Mouse (Mus musculus) CD4-positive, CD25-positive, alpha-beta regulatory T cell, adult 2 months (primary cell): ENCODE data around the gene Hoxc6.

Source experiments
- DNase-seq: peaks from one replicate; pipeline ENCODE4 v3.0.0-alpha.2; 2012; ENCODE audit warnings: low read depth, low spot score

Gene Hoxc6

DNA sequence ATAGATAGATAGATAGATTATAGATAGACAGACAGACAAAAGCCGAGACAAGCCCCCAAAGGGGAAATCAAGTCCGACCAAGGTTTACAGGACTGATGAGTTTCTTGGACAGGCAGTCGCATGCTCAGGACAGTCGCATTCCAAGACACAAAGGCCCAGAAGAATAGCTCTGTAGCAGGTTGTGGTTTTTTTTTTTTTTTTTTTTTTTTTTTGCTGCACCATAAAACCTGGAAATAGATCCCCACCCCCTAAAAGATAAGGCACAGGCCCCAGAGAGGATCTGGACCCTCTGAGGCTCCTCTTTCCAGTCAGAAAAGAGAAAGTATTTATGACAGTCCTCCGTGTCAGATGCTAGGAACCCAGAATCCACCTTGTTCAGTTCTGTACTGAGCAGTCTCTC, 10.0 kb upstream of the Hoxc6 start:
- DNase-seq, result no peak

DNA sequence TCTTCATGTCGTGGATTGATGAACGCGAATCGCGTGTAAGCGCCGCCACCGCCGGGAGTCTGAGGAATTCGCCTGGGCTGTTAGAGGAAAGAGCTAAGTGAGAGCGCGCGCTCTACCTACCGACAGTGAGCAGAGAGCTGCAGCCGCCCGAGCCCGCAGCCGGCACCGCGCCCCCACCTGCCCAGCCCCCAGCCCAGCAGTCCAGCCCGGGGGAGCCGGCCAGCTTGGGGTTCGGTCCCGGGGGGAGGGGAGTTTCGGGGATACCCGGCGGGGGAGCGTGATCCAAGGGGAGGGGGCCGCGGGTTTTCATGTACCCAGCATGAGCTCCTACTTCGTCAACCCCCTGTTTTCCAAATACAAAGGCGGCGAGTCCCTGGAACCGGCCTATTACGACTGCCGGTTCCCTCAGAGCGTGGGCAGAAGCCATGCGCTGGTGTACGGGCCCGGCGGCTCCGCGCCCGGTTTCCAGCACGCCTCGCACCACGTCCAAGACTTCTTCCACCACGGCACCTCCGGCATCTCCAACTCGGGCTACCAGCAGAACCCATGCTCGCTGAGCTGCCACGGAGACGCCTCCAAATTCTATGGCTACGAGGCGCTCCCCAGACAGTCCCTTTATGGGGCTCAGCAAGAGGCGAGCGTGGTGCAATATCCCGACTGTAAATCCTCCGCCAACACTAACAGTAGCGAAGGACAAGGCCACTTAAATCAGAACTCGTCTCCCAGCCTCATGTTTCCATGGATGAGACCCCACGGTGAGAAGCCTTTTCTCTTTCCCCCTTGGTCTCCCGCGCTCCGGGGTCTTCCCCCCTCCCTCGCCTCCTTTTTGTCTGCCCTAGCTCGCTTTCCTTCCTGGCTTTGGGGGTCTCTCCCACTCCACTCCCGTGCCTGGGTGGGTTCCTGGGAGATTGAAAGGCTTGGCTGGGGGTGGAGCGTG, 7.3 kb upstream of the Hoxc6 start, which contains the start of gene Hoxc8:
Hoxc8 (plus strand) TSS at position 147 of the 937 bp plus-strand sequence.
- DNase-seq, result no peak

DNA sequence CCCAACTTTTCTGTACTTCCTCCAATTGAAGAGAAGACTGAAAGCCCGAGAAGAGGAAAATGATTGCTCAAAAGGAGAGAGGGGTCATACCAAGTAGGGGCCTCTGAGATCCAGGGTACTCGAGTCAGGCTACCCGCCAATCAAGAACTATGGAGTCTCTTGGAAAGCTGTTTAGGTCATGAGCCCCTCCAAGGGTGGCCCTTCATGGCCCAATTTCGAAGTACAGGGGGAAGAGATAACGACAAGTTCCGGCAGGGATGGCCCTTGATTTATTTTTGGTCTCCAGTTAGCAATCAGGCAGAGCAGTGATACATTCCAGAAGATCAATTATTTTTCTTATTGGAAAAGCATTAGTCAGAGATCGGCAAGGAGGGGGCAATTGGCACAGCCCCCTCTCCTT, 6.3 kb upstream of the Hoxc6 start:
- no peak for DNase-seq

DNA sequence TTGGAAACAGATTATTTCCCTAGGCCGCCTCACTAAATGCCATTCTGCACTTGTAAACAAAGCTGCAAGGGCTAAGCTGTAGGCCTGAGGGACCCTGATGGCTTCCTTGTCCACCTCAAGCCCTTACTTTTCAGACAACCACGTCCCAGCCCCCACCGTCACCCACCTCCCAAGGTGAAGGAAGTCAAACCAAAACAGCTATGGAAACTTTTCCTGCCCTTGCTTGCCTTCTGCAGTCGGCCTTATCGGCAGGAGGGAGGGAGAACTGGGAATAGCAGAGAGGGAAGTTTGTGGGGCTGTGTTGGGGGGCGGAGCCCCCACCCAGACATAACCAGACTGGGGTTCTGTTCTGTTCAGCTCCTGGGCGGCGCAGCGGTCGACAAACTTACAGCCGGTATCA, 5.9 kb upstream of the Hoxc6 start:
- no peak for DNase-seq

DNA sequence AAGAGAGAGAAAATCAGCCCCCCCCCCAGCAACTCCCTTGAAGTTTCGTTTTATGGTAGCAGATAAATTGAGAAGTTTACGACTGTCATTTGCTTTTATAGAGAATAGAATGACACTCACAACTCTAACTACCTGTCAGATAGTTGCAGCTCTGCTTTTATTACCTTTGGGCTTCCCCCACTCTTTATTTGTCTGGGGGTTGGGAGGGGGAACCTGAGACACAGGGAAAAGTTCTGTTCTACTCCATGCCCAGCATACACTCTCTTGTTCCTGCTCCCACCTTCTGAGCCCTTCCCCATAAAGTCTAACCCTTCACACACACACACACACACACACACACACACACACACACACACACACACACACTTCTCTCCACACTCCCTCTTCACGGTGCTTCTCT, 5.2 kb upstream of the Hoxc6 start:
- DNase-seq, result no peak

DNA sequence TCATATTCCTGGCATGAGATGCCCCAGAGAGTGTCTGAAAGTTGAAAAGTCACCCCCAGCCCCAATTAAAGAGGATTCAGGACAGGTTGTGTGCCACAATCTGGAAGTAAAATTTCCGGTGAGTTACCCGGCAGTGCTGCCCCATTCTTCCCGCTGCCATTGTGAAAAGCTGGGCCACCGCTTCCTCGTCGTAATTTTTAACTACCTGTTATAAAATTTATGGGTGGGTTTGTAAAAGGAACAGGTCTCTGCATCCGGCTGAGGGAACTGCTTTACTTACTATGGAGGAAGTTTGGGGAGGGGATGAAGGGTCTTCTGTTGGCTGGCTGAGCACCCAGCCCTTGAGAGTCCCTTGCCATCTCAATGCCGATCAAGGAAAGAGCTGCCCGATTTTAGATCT, 1.5 kb upstream of the Hoxc6 start:
- no peak for DNase-seq

DNA sequence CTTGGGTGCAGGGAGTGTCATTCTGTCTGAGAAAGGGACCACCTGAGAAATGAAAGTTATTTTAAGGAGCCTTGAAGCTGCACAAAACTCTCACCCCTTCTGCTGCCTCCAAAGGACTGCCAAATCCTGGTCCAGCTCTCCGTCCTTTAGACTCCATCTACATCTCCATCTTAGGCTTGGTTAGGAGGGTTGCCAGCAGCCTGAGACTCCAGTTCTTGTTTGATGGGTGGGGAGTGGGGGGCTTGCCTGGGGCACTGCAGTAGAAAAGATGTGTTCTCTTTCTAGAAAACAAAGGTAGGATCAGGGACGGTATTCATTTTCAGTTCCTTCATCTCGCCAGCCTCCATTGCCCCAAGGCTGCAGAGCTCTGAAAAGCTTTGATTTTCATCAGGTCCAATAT, 626 bp upstream of the Hoxc6 start:
- DNase-seq, result no peak

DNA sequence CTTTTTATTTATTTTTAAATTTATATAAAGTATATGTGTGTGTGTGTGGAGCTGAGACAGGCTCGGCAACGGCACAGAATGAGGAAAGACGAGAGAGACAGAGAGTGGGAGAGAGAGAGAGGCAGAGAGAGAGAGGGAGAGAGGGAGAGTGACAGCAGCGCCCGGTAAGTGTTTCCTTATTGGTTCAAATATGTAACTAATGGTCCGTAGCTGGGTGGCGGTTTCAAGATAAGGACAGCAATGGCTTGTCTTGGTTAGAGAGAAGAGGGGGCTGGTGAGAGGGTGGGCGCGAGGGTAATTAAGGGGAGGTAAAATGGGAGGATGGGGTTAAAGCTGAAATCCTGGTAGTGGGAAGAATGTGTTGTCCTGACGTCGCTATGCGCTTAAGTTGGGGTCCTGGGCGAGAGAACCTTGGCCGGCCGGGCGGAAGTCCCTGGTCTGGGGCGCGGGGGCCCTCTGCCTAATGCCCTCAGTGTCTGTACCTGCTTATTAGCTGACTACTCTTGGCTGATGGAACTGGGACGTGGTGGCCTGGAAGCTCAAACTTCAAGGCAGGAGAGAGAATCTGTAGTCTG, 638 bp downstream of the Hoxc6 start:
- DNase-seq, result no peak

DNA sequence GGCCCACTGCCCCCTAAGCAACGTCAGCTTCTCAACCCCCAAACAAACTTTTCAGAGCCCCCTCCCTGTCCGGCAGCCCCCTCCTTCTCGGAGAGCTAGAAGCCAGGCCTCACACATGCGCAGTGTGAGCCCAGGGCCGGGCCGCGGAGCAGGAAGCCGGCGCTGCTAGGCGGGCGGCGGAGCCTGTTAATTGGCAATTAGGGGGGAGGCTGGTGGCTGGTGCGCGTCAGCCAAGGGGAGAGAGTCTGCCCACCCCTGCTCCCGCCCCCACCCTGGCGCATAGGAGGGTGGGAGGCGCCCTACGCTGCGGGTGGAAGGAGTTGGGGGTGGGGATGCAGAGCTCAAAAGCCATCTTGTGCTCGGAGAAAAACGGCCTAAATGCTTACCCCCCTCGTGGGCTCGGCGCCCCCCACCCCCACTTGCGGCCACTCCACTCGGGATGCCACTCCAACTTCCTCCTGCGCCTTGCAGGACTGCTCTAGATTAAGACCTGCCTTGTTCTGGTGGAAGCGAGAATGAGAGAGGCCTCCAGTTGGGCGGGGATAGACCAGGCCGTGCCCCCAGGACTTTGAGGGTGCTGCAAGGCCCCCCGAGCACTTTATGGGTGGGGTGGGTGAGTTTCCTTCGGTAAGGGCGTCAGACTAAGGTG, 1.2 kb downstream of the Hoxc6 start:
- peak; percentile 83 for DNase-seq

DNA sequence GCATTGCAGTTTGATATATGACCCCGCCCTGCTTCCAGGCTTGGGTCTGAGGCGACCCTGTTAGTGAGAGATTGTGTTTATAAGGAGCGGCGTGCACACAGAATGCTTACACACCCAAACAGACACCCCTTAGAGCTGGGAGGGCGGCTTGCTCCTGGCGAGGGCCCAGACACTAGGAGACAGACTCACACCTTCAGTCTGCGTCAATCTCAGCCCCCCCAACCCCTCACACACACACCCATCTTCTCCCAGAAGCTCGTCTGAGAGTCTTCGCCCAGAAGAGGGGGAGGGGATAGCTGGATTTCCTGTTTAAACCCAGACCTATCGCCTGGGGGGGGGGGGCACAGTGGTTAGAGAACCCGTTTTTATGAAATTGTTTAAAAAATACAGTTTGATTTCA, 1.9 kb downstream of the Hoxc6 start:
- no peak for DNase-seq

DNA sequence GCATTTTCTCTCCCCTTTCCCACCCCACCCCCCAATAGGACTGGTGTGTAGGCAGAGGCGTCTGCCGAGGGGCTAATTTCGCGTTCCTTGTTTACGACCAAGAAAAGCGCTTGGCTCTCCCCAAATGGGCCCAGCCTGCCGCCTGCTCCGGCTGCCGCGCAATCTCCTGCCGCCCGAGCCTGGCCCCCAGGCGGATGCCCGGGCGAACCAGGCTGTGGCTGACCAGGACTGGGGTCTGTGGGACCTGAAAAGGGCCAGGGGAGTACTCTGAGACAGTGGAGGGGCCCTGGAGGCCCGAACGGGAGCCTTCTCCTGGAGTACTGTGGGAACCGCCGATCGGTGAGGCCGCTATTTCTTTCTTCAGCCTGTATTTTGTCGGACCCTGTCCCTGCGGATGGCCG, 2.4 kb downstream of the Hoxc6 start:
- no peak for DNase-seq

DNA sequence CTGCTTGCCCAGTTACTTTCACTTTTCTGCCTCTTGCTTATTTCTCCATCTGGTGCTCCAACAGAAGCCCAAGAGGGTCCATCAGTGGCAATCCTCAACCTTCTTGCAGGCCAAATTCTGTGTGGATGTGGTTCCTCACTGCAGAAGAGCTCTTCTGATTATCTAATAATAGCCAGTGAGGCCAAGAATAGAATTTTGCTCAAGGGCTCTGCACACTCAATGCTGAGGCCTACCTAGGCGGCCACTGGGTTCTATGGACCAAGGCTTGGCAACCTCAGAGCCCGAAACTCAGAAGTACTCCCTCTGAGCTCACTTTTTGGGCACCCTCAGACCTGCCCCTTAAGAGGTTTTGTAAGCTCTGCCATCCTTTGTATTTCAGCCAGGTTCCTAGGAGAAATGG, 3.3 kb downstream of the Hoxc6 start:
- DNase-seq, result no peak

DNA sequence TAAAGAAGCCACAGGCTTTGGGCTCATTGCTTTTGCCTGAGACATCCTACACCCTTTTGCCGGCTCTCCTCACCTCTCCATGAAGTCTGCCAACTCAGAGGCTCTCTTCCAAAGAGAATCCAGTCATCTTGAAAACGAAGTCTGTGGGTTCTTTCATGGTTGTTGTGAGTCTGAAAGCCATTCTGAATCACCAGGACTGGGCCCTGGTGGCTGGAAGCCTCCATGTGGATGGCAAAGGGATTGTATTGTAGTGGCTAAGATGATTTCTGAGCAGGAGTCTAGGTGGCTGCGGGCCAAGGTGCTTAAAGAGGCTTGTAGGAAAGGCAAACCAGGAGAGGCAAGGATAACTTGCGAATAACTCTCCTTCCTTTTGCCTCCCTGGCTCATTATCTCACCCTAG, 4.1 kb downstream of the Hoxc6 start:
- DNase-seq, result no peak

DNA sequence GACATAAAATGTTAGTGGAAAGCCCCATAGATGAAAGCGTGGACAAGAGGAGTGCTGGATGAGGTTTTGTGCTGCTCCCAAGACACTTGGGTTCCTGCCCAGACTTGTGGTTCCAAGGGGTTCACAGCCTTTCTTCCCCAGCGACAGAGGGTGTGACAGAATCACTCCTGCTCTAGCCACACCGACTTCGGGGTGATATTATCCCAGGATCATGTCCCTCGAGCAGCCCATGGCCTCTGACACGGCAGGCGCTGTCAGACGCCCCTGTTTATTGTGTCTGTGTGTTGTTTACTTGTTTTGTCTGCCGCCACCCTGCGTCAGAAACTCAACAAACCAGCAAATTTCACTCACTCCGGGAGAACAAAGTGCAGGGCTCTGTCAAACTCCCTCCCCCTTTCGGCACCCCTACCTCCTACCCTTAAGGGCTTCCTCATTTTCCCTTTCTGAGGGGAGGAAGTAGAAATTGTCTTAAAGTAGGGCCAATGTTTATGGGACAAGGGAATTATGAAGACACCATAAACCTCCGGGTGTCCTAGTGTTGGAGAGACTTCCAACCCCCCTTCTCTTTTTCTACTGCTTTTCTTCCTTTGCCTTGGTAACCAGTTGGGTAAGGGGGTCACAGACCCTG, 4.9 kb downstream of the Hoxc6 start:
- no peak for DNase-seq

DNA sequence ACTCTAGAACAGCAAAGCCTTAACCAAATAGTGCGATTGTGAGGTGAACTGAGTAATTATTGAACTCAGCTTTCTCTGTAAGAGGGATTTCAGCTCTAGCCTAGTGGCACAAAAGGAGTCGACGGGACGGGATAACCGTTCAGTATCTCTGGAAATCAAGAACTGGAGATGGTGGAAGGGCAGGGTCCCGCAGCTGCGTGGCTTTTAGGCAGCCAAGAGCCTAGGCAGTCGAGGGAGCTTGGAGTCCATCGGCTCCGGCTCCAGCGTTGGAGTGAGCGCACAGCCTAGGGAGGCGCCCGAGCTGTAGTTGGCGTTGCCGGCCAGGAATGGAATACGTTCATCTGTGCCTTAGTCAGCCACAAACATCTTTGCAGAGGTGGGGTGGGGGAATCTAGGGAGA, 7.3 kb downstream of the Hoxc6 start:
- DNase-seq, result no peak

DNA sequence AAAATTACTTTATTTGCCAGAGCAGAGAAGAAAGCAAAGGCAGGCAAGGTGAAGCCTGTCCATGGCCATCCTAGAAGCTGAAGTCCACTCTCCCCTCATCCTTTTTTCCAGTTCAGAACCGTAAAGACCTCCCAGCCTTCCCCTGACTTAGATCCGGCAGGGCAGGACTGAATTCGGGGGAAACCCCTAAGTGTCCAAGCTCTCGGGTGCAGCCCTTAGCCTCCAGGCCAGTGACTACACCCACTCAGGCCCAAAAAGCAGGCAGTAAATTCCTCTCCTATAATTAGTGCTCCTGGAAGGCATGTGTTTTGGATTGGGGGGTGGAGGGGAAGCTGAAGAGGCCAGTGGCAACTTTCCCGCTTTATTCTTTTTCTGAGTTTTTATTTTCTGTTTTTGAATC, 7.7 kb downstream of the Hoxc6 start:
- DNase-seq, result no peak

DNA sequence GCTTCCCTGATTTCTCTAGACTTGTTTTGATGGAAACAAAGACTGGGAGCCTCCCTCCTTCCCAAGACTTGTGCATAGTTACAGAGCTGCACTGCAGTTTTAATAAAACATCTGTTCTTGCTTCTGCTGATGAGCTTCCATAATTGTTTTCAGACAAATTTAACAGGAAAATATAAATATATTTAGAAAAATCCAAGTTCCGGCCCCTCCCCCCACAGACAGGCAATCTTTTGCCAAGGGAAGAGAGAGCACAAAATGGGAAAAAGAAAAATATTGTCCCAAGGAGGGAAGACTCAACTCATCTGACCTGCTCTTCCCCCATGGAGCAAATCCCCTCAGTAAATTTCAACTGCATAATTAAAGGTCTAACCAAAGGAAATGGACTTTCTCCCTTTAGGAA, 8.3 kb downstream of the Hoxc6 start:
- no peak for DNase-seq

DNA sequence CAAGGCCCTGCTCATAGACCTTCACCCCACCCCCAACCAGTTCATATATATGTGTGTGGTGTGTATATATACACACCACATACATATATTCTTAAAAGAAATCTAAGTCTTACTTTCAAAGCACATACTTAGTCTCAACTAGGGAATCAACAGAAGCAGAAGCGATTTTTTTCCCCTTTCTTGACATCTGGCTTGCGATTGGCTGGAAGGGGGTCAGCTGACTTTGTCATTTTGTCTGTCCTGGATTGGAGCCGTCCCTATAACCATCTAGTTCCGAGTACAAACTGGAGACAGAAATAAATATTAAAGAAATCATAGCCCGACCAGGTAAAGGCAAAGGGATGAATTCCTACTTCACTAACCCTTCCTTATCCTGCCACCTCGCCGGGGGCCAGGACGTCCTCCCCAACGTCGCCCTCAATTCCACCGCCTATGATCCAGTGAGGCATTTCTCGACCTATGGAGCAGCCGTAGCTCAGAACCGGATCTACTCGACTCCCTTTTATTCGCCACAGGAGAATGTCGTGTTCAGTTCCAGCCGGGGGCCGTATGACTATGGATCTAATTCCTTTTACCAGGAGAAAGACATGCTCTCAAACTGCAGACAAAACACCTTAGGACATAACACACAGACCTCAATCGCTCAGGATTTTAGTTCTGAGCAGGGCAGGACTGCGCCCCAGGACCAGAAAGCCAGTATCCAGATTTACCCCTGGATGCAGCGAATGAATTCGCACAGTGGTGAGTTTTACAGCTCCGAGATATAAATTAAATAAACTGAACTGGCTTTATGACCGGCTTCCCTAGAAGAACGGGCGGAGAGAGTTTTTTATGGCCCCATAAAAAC, 11.4 kb downstream of the Hoxc6 start:
- DNase-seq, result no peak

DNA sequence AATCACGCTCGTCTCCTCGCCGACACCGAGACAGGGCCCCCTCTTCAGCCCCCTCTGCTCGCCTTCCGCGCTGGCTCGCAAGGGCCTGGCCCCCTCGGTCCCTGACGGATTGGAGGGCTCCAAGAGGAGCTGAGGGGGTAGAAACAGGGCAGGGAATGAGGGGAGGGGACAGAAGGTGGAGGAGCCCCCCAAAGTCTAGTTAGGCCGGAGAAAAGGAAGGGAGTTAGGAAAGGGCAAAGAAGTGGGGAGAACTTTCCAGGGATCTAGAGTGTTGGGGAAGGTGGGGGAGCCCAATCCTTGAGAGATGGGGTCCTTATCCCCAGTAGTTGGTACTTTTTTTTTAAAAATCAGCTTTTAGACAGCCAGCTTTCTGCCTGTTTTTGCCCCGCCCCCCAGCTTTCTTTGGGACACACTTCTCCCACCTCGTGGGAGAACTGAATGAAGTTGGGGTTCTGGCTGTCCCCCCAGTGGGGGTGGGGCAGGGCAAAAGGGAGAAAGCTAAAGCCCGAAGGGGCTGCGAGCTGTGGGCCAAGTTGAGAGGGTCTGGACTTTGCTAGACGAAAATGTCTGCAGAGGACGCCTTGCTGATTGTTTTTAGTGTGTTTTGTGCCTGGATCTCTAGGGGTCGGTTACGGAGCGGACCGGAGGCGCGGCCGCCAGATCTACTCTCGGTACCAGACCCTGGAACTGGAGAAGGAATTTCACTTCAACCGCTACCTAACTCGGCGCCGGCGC, 12.2 kb downstream of the Hoxc6 start:
- no peak for DNase-seq

DNA sequence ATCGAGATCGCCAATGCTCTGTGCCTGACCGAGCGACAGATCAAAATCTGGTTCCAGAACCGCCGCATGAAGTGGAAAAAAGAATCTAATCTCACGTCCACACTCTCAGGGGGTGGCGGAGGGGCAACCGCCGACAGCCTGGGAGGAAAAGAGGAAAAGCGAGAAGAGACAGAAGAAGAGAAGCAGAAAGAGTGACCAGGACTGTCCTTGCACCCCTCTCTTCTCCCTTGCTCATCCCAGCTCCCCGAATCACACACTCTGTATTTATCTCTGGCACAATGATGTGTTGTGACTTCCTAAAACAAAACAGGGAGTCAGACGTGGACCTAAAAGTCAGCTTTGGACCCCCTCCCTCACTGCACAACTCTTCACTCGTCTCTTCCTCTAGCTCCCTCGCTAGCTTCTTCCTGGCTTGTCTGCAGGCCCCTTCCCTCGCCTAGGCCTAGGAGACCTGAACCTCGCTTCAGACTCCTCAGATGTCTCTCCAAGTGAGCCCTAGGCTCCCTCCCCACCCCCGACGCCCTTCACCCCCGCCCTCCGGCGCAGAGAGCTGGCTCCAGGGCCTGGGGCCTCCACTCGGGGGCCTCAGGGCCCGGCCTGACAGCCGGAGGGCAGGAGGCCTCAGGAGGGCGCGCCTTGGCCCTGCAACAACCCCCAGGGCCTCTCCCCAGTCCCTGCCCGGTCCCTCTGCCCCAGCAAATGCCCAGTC, 12.9 kb downstream of the Hoxc6 start:
- DNase-seq, result no peak
